Mouse (Mus musculus) liver, embryonic 14.5 days (tissue): ENCODE measurements around the gene Rinl. TPM values are rescaled to one million over a fixed set of nuclear protein-coding genes. Genes with fewer than 3 reads are reported as not detected.

Experiments used
- ATAC-seq: fragments of 200-750 bp; cut with Nextera tagmentation; 2 replicates; pipeline ENCODE4 v1.8.0; 2017; ENCODE audit warnings: moderate number of reproducible peaks, mild to moderate bottlenecking, moderate library complexity; ENCODE audit not compliant: insufficient read depth
- DNase-seq, 3 experiments: peaks; one replicate each; pipeline ENCODE4 v3.0.0-alpha.2; 2012 to 2013; ENCODE audit warnings: low read depth in 3 of 3, low spot score in 3 of 3
- H3K27ac ChIP-seq: fragments of 300-500 bp; sonication (generic); 2 replicates; pipeline ENCODE4 v1.5.1; 2014; ENCODE audit warnings: moderate library complexity, mild to moderate bottlenecking, control low read depth, inconsistent platforms
- H3K27me3 ChIP-seq: fragments of 300-500 bp; sonication (generic); 2 replicates; pipeline ENCODE4 v1.6.1; 2014; ENCODE audit warnings: mild to moderate bottlenecking, low read length, moderate library complexity; ENCODE audit not compliant: control insufficient read depth, insufficient read depth
- H3K36me3 ChIP-seq: fragments of 300-500 bp; sonication (generic); replicated peaks from 2 replicates; pipeline ENCODE4 v1.6.1; 2014; ENCODE audit warnings: low read depth; ENCODE audit not compliant: control insufficient read depth, insufficient read depth
- H3K4me1 ChIP-seq, 2 experiments: fragments of 200-500 bp in 1 of 2; fragments of 300-500 bp in 1 of 2; sonication (generic) in 1 of 2; replicated peaks; 2 replicates each; pipeline ENCODE4 v1.6.1; 2012 to 2014; ENCODE audit warnings: antibody characterized with exemption in 1 of 2, inconsistent platforms in 1 of 2, low read length in 1 of 2; ENCODE audit not compliant: control insufficient read depth in 2 of 2, insufficient read depth in 2 of 2
- H3K4me2 ChIP-seq: fragments of 300-500 bp; sonication (generic); 2 replicates; pipeline ENCODE4 v1.6.1; 2014; ENCODE audit warnings: low read depth, mild to moderate bottlenecking, control low read depth, moderate library complexity
- H3K4me3 ChIP-seq, 2 experiments: fragments of 200-500 bp in 1 of 2; fragments of 300-500 bp in 1 of 2; sonication (generic) in 1 of 2; 2 replicates each; pipeline ENCODE4 v1.5.1; 2012 to 2014; ENCODE audit warnings: low read depth in 2 of 2, low read length in 2 of 2, mild to moderate bottlenecking in 2 of 2, control low read depth in 1 of 2, inconsistent platforms in 1 of 2, moderate library complexity in 1 of 2; ENCODE audit not compliant: insufficient read depth in 1 of 2
- H3K9ac ChIP-seq: fragments of 300-500 bp; sonication (generic); replicated peaks from 2 replicates; pipeline ENCODE4 v1.6.1; 2014; ENCODE audit warnings: mild to moderate bottlenecking, control low read depth, moderate library complexity
- H3K9me3 ChIP-seq: fragments of 300-500 bp; sonication (generic); 2 replicates; pipeline ENCODE4 v1.6.1; 2016; ENCODE audit warnings: low read length, mixed read lengths; ENCODE audit not compliant: control insufficient read depth
- CTCF ChIP-seq: IDR thresholded peaks from 2 replicates; pipeline ENCODE4 v1.5.1; 2016; ENCODE audit warnings: antibody characterized with exemption, low read depth, control low read depth
- EP300 ChIP-seq: IDR thresholded peaks from 2 replicates; pipeline ENCODE4 v1.6.1; 2016; ENCODE audit warnings: antibody characterized with exemption, low read depth
- WGBS: fragments of 180-500 bp; shearing (Covaris S2); extraction: QIAGEN DNeasy Blood & Tissue Kit; methylation state at CpG from one replicate; pipeline ENCODE4 v1.1.7; 2014; ENCODE audit not compliant: insufficient replicate concordance; 5-methylcytosine and 5-hydroxymethylcytosine counted together
- polyA plus RNA-seq, 2 experiments: library from polyadenylated mRNA; depleted of rRNA in 1 of 2; stranded (reverse) in 1 of 2; unstranded in 1 of 2; fragments of >200 nt; fragmentation: Nextera tagmentation in 1 of 2; extraction: Ambion mirVana in 1 of 2; gene quantifications; 2 replicates each; pipeline versions ENCODE4 v1.2.1 to v1.2.3; 2012 to 2014

Rinl gene
- polyA plus RNA-seq, 2 experiments = 4.7 to 4.8 TPM

DNA sequence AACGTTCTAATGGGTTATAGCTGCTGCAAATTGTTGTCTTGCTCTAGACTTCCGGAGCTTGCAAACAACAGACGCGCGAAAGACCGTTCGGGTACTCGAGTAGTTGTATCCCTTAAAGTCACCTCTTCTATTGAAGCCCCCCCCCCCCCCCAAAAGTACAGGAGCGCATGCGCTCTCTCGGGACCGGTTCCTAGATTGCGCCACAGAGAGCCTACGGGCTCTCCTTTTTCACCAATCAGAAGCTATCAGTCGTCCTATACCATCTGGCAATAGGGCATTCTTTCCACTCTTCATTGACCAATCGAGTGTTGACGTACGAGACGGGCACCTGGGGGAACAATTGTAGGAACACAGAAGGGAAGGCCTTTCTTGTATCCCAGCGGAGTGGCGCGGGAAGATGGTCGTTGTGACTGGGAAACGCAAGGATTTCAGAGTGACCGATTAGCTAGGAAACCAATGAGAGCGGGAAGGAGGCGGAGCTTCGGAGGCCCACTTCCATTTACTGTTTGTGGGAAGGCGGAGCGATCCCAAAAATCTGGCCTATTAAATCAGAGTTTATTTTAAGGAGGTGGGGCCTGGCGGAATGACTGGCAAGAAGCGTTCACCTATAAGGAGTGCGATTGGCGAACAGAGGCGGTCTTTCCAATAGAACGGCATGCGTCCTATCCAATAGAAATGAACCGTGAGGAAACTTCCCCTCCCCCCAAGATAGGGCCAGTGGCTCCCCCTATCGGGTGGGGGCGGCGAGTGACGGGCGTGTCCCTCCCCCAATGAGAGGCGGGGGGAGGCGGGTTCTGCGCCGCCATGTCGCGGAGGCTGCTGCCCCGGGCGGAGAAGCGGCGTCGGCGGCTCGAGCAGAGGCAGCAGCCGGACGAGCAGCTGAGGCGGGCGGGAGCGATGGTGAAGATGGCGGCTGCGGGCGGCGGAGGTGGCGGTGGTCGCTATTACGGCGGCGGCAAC is 21.6 kb downstream of the Rinl start:
- peak; percentile 86 for ATAC-seq

DNA sequence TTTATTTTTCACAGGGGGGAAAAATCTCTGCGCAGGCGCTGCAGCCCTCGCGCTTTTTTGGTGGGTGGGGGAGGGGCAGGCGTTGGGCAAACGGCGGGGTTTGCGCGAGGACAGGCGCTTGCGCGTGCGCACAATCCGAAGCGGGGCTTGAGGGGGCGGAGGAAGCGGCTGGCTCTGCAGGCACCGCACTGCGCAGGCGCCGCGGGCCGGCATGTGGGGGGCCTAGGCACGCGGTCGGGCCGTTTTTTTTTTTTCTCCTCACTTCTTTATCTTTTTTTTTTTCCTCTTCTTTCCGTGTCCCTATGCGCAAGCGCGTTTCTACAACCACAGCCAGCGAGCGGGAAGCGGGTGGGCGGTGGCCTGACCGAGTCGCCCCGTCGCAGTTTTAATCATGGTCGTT is 22.5 kb downstream of the Rinl start:
- under 1% methylated on average over 40 of the region's 40 CpGs for WGBS

More for the DNA sequence above, 21.6 kb downstream of the Rinl start:
- peak overlapping the region; percentile 86 for H3K9ac ChIP-seq
- peak overlapping the region; percentile 80 for H3K27ac ChIP-seq
- peak overlapping the region; percentile 99 for H3K4me2 ChIP-seq
- no peaks in the 10 kb centered on the region for H3K27me3 ChIP-seq
- peak; percentile 99 for DNase-seq
- WGBS = under 1% methylated on average over 70 of the region's 70 CpGs
- TF ChIP-seq EP300 (peak; percentile 53), CTCF (peak; percentile 58)
- H3K9me3 ChIP-seq = no peaks in the 10 kb centered on the region
- H3K36me3 ChIP-seq = peaks cover 36% of the 10 kb centered on the region
- H3K4me3 ChIP-seq = peak overlapping the region; percentile 90 to 96
- H3K4me1 ChIP-seq = peaks cover 23 to 28% of the 10 kb centered on the region in 2 experiments

DNA sequence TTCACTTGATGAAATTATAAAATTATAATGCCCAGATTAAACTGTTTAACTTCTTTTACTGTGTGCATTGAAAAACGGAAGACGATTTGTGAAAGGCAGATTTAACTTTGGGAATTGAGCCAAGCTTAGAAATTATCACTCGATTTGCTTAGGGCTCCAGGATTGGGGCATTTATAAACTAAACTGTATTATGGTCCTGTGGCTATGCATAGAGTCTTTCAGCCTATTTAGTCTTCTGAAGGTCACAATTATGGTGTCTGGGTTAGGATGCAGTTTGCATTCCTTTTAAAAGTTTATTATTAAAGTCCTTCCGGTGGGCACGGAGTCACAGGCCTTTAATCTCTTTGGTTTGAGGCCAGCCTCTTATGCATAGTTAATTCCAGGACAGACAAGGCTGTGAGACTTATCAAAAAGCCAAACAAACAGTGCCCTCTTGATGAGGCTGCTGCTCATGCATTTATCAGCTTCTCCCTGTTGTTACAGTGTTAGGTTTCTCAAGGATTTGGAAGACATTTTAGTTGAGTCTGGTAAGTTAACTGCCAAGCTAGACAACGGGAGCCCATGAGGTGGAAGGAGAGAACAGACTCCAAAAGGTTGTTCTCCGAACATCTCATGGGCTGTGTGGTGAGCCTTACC is 23.0 kb downstream of the Rinl start:
- peak overlapping the region; percentile 99 for H3K4me2 ChIP-seq
- H3K36me3 ChIP-seq = peaks cover 49% of the 10 kb centered on the region
- H3K4me1 ChIP-seq = peaks cover 23 to 28% of the 10 kb centered on the region in 2 experiments

More for the DNA sequence above, 22.5 kb downstream of the Rinl start:
- H3K27ac ChIP-seq = peak overlapping the region; percentile 79
- H3K4me1 ChIP-seq = peaks cover 23 to 28% of the 10 kb centered on the region in 2 experiments
- peak; percentile 80 to 87 (median 86) for DNase-seq
- no peaks in the 10 kb centered on the region for H3K9me3 ChIP-seq
- H3K36me3 ChIP-seq = peaks cover 44% of the 10 kb centered on the region
- H3K27me3 ChIP-seq = no peaks in the 10 kb centered on the region
- TF ChIP-seq EP300 = peak; percentile 40
- no peak for TF ChIP-seq CTCF
- H3K9ac ChIP-seq = peak overlapping the region; percentile 86
- ATAC-seq = peak; percentile 48
- H3K4me2 ChIP-seq = peak overlapping the region; percentile 99
- peak overlapping the region; percentile 90 to 96 for H3K4me3 ChIP-seq

DNA sequence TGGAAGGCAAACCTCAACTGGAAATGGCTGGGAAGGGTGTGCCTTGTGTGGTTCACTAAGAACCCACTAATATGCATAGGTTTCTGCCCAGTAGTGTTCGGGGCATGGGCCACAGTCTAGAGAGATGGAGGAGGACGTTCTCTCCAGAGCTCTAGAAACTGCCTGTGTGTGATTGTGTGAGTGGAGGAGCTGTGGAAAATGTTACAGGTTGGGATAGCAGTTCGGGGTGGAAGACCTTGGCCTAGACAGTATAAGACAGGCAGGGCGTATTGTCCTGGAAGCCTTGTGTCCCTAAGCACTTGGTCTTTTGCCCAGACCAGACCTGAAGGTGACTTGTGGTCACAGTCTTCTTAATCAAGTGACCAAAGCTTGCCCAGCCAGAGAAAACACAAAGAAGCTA is 23.7 kb downstream of the Rinl start:
- H3K4me2 ChIP-seq = peak overlapping the region; percentile 99
- H3K9me3 ChIP-seq = no peaks in the 10 kb centered on the region
- H3K4me3 ChIP-seq = peak overlapping the region; percentile 90 to 96
- 60% methylated on average over 4 of the region's 4 CpGs for WGBS
- H3K27me3 ChIP-seq = no peaks in the 10 kb centered on the region
- TF ChIP-seq EP300 = no peak
- TF ChIP-seq CTCF = no peak
- peak overlapping the region; percentile 78 for H3K9ac ChIP-seq
- peak overlapping the region; percentile 27; the same call in 1 of the 2 replicates for H3K27ac ChIP-seq
- H3K36me3 ChIP-seq = peaks cover 56% of the 10 kb centered on the region
- ATAC-seq = no peak
- DNase-seq = no peak
- peaks cover 23 to 32% of the 10 kb centered on the region in 2 experiments for H3K4me1 ChIP-seq

More for the DNA sequence above, 23.0 kb downstream of the Rinl start:
- DNase-seq = no peak
- 6% methylated on average over 7 of the region's 7 CpGs for WGBS
- 0 out of 2 replicates have a peak, but pooled peaks have one; percentile 9 for TF ChIP-seq CTCF
- no peak; the same call in 1 of the 2 replicates for TF ChIP-seq EP300
- Histone ChIP-seq H3K9ac (peak overlapping the region; percentile 78), H3K27me3 (no peaks in the 10 kb centered on the region), H3K27ac (peak overlapping the region; percentile 60), H3K9me3 (no peaks in the 10 kb centered on the region), H3K4me3 (peak overlapping the region; percentile 90 to 96)
- no peak for ATAC-seq
